Mouse (Mus musculus): ENCODE results near the gene Rdh12.
"Not testable (repeated sequence)": the region's sequence is repeated elsewhere in the genome, so short reads cannot be mapped to it uniquely, and the experiment has no call there.

The Rdh12 gene

GRCm38 (mm10) chr12:79208703-79209464 is at the start of gene Rdh12:
Rdh12 (plus strand) TSS chr12:79208914.
- no peak for DNase-seq (ENCODE audit: low spot score in 2 of 2)

DNA sequence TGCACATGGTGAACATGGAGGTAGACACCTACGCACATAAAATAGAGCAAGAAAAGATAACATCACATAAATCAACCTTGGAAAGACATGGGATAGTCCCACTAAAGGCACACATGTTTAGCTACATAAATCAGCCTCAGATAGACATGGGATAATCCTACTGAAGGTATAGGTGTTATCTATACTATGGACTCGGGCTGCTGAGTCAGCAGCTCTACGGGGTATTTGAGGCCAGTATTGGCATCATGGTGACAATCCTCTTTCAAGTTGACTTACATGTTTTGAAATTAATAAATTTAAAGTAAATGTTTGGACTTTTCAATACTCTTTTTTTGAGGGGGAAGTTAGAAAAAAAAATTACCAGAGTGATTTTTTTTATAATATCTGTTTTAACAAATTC is 45.8 kb upstream of the Rdh12 start:
- no peak for DNase-seq (ENCODE audit: low spot score in 2 of 2)

- DNase-seq (ENCODE audit: low spot score in 2 of 2), result no peak
Observed at GRCm38 (mm10) chr12:79169173-79169572, 39.5 kb upstream of the Rdh12 start.

- DNase-seq (ENCODE audit: low spot score in 2 of 2), result no peak
Observed at GRCm38 (mm10) chr12:79170421-79170820, 38.3 kb upstream of the Rdh12 start.

DNA sequence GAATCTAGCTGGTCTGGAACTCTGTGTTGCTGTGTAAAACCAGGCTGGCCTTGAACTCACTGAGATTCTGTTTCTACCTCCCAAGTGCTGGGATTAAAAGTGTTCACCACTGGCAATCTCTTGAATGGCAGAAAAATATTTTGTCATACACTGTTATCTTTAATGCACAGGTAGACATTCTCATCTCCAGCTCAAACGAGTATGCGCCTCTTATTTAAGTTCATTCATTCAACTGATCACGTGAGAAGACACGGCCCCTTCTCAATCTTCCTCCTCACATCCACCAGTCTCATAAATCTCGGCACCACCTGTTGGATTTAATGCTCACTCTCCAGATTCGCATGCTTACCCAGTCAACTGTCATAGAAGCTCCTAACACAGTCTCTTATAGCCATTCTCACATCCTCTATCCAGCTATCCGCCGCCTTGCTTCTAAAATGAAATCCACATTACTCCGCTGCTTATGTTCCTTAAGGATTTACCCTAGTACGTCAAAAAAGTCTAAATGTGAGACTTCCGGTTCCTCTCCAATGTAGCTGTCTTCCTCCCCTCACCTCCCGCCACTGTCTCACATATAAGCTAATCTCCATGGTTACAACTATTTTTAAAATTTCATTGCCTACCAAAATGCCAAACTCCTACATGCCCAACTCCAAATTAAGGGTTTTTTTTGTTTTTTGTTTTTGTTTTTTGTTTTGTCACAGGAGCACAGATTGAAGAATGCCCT is 37.3 kb upstream of the Rdh12 start:
- DNase-seq (ENCODE audit: low spot score in 2 of 2), result no peak

DNA sequence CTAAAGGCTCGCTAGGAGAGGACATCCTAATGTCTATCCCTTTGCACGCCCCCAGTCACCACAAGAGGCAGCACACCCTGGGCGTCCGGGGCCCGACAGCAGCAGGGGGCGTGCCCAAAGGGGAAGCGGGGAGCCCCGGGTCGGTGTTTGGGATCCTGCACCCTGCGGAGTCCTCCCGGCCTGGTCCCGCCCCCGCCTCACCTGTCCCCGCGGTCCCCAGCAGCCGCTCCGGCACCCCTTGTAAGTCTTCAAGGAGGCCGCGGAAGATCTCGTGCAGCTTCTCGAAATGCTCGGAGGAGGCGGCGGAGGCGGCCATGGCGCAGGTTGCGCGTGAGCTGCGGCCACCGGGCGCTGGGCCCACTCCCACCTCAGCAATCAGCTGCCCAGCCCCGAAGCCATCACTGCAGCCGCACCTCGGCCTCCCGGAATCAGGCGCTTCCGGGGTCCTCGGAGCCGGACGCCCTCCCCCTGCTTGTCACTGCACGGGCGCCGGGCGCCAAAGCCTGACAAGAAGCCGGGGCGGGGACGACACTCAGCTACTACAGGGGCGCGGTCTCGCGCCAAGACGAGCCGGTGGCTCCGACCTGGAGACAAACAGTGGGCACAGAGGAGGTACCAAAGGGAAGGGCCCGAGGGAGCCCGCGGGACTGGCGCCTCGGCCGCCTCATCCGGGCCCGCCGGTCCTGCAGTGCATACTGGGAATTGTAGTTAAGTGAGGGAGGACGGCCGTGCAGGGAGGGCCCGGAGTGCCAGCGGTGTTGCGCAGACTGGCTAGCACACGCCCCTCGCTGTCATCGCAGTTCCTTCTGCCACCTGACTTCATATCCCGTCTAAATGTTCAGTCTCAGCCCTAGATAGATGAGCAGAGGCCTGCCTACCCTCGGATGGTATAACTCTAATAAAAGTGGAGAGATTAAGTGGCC is 36.4 kb upstream of the Rdh12 start, which contains the start of gene Vti1b:
Gene Vti1b, minus strand, starts transcription at position 649 of the 923 bp plus-strand sequence.
- peak; percentile 86 to 89 for DNase-seq (ENCODE audit: low spot score in 2 of 2)

DNA sequence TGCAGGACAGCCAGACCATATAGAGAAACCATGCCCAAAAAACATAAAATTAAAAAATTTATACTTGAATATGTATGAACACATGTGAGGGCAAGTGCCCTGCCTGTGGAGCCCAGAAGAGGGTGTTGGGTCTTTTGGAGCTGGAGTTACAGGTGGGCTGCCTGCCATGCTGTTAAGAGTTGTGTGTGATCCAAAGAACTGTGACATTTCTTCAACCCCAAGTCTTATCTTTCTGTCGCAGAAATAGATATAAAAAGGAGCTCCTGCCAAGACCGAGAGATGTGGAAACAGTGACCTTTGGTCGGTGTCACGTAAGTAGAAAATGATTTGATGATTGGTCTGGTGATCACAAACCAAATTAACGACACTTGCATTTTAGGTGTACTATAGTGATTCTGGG is 35.0 kb upstream of the Rdh12 start:
- DNase-seq (ENCODE audit: low spot score in 2 of 2), result no peak

- DNase-seq (ENCODE audit: low spot score in 2 of 2), result no peak
Observed at GRCm38 (mm10) chr12:79175998-79176397, 32.7 kb upstream of the Rdh12 start.

DNA sequence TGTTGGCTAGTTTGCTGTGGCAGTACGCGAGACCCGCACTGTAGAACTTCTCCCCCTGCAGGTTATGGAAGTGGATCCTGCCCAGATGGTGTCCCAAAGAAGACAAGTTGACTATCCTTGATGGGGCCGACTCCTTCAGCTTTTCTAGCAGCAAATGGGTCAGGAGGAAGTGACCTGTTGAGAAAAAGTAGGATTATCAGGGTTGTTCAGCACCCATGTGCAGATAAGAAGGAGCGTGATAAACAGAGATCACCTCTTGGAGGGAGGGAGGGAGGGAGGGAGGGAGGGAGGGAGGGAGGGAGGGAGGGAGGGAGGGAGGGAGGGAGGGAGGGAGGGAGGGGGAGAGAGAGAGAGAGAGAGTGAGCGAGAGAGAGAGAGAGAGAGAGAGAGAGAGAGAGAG is 23.6 kb upstream of the Rdh12 start:
- DNase-seq (ENCODE audit: low spot score in 2 of 2), result not testable (repeated sequence)

GRCm38 (mm10) chr12:79190931-79191673 is 17.6 kb upstream of the Rdh12 start:
- DNase-seq (ENCODE audit: low spot score in 2 of 2), result peak in 1 of 2 experiments; percentile 61

DNA sequence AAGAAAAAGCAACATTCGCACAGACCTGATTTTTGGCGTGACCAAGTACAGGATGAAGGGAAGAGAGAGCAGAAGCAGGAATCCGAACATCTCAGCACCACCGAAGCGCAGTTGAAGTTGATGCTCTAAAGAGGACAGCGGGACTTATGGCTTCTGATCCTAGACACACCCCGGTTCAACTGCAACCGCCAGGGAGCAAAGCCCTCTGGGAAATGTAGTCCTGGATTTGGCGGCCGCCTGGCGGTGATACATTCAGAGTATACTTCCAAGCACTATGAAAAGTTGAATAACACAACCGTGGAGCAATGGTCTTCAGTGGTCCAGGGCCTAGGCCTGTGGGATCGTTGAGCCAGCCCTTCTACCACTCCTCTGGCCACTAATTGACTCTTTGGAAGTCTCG is 17.0 kb upstream of the Rdh12 start:
- DNase-seq (ENCODE audit: low spot score in 2 of 2), result peak; percentile 66 to 79

GRCm38 (mm10) chr12:79192193-79192592 is 16.5 kb upstream of the Rdh12 start, which contains the start of gene Rdh11:
Rdh11 (minus strand) TSS chr12:79192293.
- no peak for DNase-seq (ENCODE audit: low spot score in 2 of 2)

GRCm38 (mm10) chr12:79193441-79193840 is 15.3 kb upstream of the Rdh12 start:
- peak in 1 of 2 experiments; percentile 66 for DNase-seq (ENCODE audit: low spot score in 2 of 2)

DNA sequence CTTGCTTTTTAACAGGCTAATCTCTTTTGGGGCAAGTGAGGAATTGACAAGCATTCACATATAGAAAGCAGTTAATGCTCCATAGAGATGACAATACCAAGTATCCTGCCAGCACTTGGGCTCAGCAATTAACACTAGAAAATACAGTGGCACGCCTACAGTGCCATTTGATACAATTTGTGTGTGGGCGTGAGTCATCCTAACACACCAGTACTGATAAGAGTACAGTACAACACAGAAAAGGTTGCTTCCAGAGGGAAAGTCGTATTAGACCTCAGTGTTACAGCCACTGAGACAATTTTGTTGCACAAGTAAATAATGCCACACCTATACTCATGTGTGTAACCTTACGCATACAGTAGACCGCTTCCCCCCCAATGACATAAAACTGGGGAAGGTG is 11.6 kb upstream of the Rdh12 start:
- no peak for DNase-seq (ENCODE audit: low spot score in 2 of 2)

- DNase-seq (ENCODE audit: low spot score in 2 of 2), result no peak
Observed at GRCm38 (mm10) chr12:79201882-79202281, 6.8 kb upstream of the Rdh12 start.

DNA sequence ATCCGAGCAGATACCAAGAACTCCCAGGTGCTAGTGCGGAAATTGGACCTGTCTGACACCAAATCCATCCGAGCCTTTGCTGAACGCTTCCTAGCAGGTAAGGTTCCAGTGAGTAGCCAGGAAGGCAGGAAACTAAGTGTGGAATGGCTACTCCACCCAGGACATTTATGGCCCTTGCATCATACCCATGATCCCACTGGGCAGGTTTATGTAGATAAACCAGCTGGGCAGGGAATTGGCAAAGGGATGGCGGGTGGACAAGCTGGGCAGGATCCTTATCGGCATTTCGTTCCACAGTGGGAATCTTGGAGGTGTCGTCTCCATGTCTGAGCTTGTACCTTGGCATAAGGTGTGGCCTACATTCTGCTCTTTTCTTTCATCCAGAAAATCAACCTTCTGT is 2.7 kb downstream of the Rdh12 start:
- DNase-seq (ENCODE audit: low spot score in 2 of 2), result no peak

- no peak for DNase-seq (ENCODE audit: low spot score in 2 of 2)
Observed at GRCm38 (mm10) chr12:79217511-79217910, 8.8 kb downstream of the Rdh12 start.

GRCm38 (mm10) chr12:79235485-79236080 is 26.9 kb downstream of the Rdh12 start:
- no peak for DNase-seq (ENCODE audit: low spot score in 2 of 2)

GRCm38 (mm10) chr12:79241985-79242384 is 33.3 kb downstream of the Rdh12 start:
- no peak for DNase-seq (ENCODE audit: low spot score in 2 of 2)

DNA sequence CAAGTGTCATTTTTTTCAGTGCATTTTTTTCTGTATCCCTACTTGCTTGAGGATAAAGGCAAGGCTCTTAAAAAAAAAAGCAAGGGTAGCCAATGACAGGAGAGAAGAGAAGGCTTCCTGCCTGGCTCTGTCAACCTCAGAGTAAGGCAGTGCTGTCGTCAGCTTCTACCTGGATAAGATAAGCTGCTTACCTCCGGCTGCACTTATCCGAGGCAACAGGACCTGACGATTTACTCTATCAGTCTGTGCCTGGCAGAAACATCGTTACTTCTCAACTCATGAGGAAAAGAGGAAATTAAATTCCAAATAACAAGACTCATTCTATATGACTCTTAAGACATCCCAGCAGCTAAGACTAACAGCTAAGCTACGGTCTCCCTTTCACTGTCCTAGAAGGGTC is 34.2 kb downstream of the Rdh12 start:
- no peak for DNase-seq (ENCODE audit: low spot score in 2 of 2)

DNA sequence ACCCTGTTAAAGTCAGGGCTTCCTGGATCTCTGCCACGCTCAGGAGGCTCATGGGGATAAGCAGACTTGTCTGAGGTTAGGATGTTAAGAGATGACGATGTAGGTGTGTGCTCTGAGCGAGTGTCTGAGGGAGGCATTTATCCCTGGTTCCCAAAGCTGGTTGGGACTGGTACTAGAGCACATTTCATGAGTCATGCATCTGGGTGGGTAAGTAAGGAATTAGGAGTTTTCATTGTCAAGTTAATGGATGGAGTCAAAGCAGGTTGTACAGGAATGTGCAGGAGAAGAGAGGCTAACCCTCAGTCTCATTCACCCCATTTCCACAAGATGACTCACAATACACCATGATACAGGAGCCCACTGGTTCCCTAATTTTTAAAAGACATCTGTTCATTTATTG is 39.4 kb downstream of the Rdh12 start:
- no peak for DNase-seq (ENCODE audit: low spot score in 2 of 2)

Measured in urinary bladder, postnatal 4 days (tissue).